Mouse (Mus musculus) stomach, postnatal 0 days (tissue): ENCODE measurements at regions not wholly inside any gene's neighbourhood (a gene's known extent, or its start where the extent isn't known, plus 50 kb on each side); places are given as distances from the start of the nearest gene placed in this dataset.

Experiments used
- CTCF ChIP-seq: IDR thresholded peaks from 2 replicates; pipeline ENCODE4 v1.5.1; 2016; ENCODE audit warnings: antibody characterized with exemption, low read depth, mild to moderate bottlenecking, moderate library complexity
- EP300 ChIP-seq: optimal IDR thresholded peaks from 2 replicates; pipeline ENCODE3; 2016; ENCODE audit warnings: antibody characterized with exemption

DNA sequence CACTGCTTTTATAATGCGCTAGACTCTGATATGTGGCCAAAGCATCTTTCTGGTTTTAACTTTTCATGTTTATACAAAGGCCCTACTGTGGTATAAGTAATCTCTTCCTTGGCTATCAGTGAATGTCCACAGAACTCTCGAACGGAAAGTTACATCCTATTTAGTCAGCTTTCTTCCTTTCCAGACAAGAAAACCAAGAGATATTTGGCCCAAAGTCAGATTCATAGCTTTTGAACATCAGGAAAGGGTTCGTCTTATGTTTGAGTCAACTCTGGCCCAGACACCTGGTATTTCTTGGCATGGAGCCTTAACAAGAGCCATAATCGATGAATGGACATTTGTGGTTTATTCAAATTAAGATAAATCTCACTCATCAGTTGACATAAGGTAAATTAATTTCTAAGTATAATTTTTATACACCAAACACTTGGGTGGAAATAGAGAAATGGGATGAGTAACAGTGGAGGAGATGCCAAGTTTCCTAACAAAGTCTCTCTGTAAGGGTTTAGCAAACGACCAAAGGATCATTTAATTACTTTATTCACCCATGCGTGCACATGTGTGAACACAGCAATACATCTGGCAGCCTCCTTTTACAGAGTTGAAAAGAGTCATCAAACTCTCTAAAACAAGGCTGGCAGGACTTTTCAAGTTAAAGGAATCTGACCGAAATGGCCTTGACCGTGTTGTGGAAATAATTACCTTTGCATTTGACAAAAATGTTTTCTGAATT is 287.2 kb upstream of the Rbms1 start:
- no peak for TF ChIP-seq CTCF
- TF ChIP-seq EP300, result no peak
